Mouse (Mus musculus) bone marrow, adult 2 months (tissue): ENCODE data around the gene Taar7e. TPM values are rescaled to one million over a fixed set of nuclear protein-coding genes. Genes with fewer than 3 reads are reported as not detected.

Source experiments
- H3K27ac ChIP-seq: fragments of 200-500 bp; 2 replicates; pipeline ENCODE4 v1.5.1; 2012; ENCODE audit warnings: low read depth, mild to moderate bottlenecking, control low read depth, inconsistent platforms, low read length; ENCODE audit not compliant: control insufficient read depth, poor library complexity, insufficient read depth
- H3K4me1 ChIP-seq: fragments of 200-500 bp; 2 replicates; pipeline ENCODE4 v1.6.1; 2011; ENCODE audit warnings: low read length; ENCODE audit not compliant: control insufficient read depth, insufficient read depth
- H3K4me3 ChIP-seq: fragments of 200-500 bp; replicated peaks from 2 replicates; pipeline ENCODE3; 2011; ENCODE audit warnings: mild to moderate bottlenecking, low read depth, low read length, control low read depth; ENCODE audit not compliant: control insufficient read depth
- CTCF ChIP-seq: fragments of 200-500 bp; IDR thresholded peaks from 2 replicates; pipeline ENCODE4 v1.5.1; 2011; ENCODE audit warnings: low read length, control low read depth; ENCODE audit not compliant: control insufficient read depth, insufficient read depth
- POLR2A ChIP-seq: fragments of 200-500 bp; IDR thresholded peaks from 2 replicates; pipeline ENCODE4 v1.6.1; 2011; ENCODE audit warnings: low read depth, mild to moderate bottlenecking, control low read depth, low read length, borderline replicate concordance; ENCODE audit not compliant: control insufficient read depth
- WGBS: fragments of 180-500 bp; shearing (Covaris S2); methylation state at CpG from one replicate; pipeline ENCODE4 v1.1.7; 2018; 5-methylcytosine and 5-hydroxymethylcytosine counted together
- polyA plus RNA-seq: library from polyadenylated mRNA; stranded (reverse); fragments of >200 nt; gene quantifications from 2 replicates; pipeline ENCODE4 v1.2.4, GENCODE M21; 2011; ENCODE audit warnings: low replicate concordance; ENCODE audit not compliant: missing spikeins, insufficient read depth, insufficient read length

Taar7e gene
- polyA plus RNA-seq, 1 experiment = not detected

GRCm38 (mm10) chr10:24087168-24087567 lies 49.8 kb downstream of the Taar7e start:
- Histone ChIP-seq H3K27ac (no peak overlapping the region), H3K4me3 (no peak overlapping the region), H3K4me1 (no peaks in the 10 kb centered on the region)
- TF ChIP-seq CTCF (no peak), POLR2A (no peak)
- WGBS = 71% methylated on average over 2 of the region's 2 CpGs

Other genes starting within 250 kb of the Taar7e start
- gene Slc18b1, start 240.6 kb upstream of the Taar7e start, polyA plus RNA-seq = 12.6 TPM in 1 of 2 replicates, not detected in the other
- gene Vnn3, start 186.2 kb upstream of the Taar7e start, polyA plus RNA-seq = 1.3 and 4.7 TPM in 2 replicates
- not detected in 2 replicates for gene Vnn1, start 142.9 kb upstream of the Taar7e start, polyA plus RNA-seq
- gene Taar1, start 117.3 kb upstream of the Taar7e start, polyA plus RNA-seq = not detected in 2 replicates
- not detected in 2 replicates for gene Taar2, start 99.0 kb upstream of the Taar7e start, polyA plus RNA-seq
- not detected in 2 replicates for gene Taar3, start 88.1 kb upstream of the Taar7e start, polyA plus RNA-seq
- gene Taar4, start 77.1 kb upstream of the Taar7e start, polyA plus RNA-seq = not detected in 2 replicates
- not detected in 2 replicates for gene Taar5, start 66.9 kb upstream of the Taar7e start, polyA plus RNA-seq
- not detected in 2 replicates for gene Taar6, start 52.0 kb upstream of the Taar7e start, polyA plus RNA-seq
- not detected in 2 replicates for gene Taar7a, start 44.1 kb upstream of the Taar7e start, polyA plus RNA-seq
- gene Taar7b, start 37.7 kb upstream of the Taar7e start, polyA plus RNA-seq = not detected in 2 replicates
- gene Taar7d, start 10.4 kb upstream of the Taar7e start, polyA plus RNA-seq = not detected in 2 replicates
- not detected in 2 replicates for gene Taar7f, start 11.9 kb downstream of the Taar7e start, polyA plus RNA-seq
- gene Taar8a, start 38.9 kb downstream of the Taar7e start, polyA plus RNA-seq = not detected in 2 replicates
- gene Taar8b, start 54.7 kb downstream of the Taar7e start, polyA plus RNA-seq = not detected in 2 replicates
- gene Taar8c, start 64.3 kb downstream of the Taar7e start, polyA plus RNA-seq = not detected in 2 replicates
- not detected in 2 replicates for gene Taar9, start 71.9 kb downstream of the Taar7e start, polyA plus RNA-seq
- gene Stx7, start 111.7 kb downstream of the Taar7e start, polyA plus RNA-seq = 15.6 and 33.0 TPM in 2 replicates
- gene Moxd1, start 185.9 kb downstream of the Taar7e start, polyA plus RNA-seq = not detected in 2 replicates